Mouse (Mus musculus): ENCODE measurements around the gene Map7d1. TPM values are rescaled to one million over a fixed set of nuclear protein-coding genes. Genes with fewer than 3 reads are reported as not detected.
"Not testable (repeated sequence)": the region's sequence is repeated elsewhere in the genome, so short reads cannot be mapped to it uniquely, and the experiment has no call there.

The Map7d1 gene
- polyA plus RNA-seq, 1 experiment, result 283 TPM

DNA sequence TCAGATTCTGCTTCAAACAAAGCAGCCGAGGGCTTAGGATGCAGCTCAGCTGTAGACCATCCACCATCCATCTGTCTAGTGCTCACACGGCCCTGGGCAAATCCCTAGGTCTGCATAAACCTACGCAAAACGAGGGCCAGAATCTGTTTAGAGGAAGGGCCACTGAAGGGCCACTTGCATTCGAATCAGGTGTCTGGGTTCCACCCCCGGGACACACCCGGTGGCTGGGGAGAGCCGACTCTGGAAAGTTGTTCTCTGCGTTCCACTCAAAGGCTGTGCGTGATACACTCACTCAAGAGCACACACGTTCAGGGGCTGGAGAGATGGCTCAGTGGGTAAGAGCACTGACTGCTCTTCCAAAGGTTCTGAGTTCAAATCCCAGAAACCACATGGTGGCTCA is 33.5 kb downstream of the Map7d1 start:
- WGBS, result 79% methylated on average over 11 of the region's 11 CpGs
- no peak overlapping the region for H3K27ac ChIP-seq (ENCODE audit: insufficient read depth, low read length)
- H3K27me3 ChIP-seq (ENCODE audit: control insufficient read depth, insufficient read depth, low read length), result no peaks in the 10 kb centered on the region
- DNase-seq, result no peak
- H3K4me3 ChIP-seq (replicated peaks; ENCODE audit: insufficient read depth, low read depth, low read length), result no peak overlapping the region
- TF ChIP-seq POLR2A (IDR thresholded peaks at IDR 0.05; ENCODE audit: borderline replicate concordance, insufficient read depth, low read length), result no peak
- peaks cover 8% of the 10 kb centered on the region; the same call in 1 of the 2 replicates for H3K4me1 ChIP-seq (ENCODE audit: control insufficient read depth, insufficient read depth, low read length)

GRCm38 (mm10) chr4:126220045-126220444 is 36.1 kb downstream of the Map7d1 start:
- Histone ChIP-seq H3K27me3 (ENCODE audit: control insufficient read depth, insufficient read depth, low read length) (no peaks in the 10 kb centered on the region), H3K27ac (ENCODE audit: insufficient read depth, low read length) (no peak overlapping the region), H3K4me1 (ENCODE audit: control insufficient read depth, insufficient read depth, low read length) (no peaks in the 10 kb centered on the region), H3K4me3 (replicated peaks; ENCODE audit: insufficient read depth, low read depth, low read length) (no peak overlapping the region)
- 85% methylated on average over 10 of the region's 10 CpGs for WGBS
- DNase-seq, result no peak
- no peak for TF ChIP-seq CTCF (IDR thresholded peaks at IDR 0.05; ENCODE audit: borderline replicate concordance, insufficient read depth, low read depth, low read length)
- no peak for TF ChIP-seq POLR2A (IDR thresholded peaks at IDR 0.05; ENCODE audit: borderline replicate concordance, insufficient read depth, low read length)

GRCm38 (mm10) chr4:126219540-126219939 is 36.6 kb downstream of the Map7d1 start:
- H3K4me3 ChIP-seq (replicated peaks; ENCODE audit: insufficient read depth, low read depth, low read length); H3K27me3 ChIP-seq (ENCODE audit: control insufficient read depth, insufficient read depth, low read length); H3K27ac ChIP-seq (ENCODE audit: insufficient read depth, low read length); H3K4me1 ChIP-seq (ENCODE audit: control insufficient read depth, insufficient read depth, low read length); DNase-seq: not testable (repeated sequence)
- 68% methylated on average over 3 of the region's 3 CpGs for WGBS

DNA sequence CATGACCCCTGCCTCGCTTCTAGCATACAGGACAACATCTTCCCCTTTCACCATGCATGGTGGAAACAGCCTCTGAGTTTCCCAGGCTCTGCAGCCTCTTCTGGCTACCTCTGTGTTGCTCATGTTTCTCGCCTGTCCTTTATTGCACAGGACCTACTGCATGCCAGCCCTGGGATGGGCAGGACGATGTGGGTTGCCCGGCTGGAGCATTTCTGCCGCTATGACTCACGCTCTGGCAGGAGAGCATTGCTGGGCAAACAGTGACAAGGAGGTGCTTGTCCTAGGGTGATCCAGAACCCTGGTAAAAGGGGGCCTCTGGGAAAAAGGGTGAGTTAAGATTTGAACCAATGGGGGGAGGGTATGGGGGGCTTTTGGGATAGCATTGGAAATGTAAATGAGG is 38.4 kb downstream of the Map7d1 start:
- no peak for DNase-seq
- no peaks in the 10 kb centered on the region for H3K4me1 ChIP-seq (ENCODE audit: control insufficient read depth, insufficient read depth, low read length)
- TF ChIP-seq CTCF (IDR thresholded peaks at IDR 0.05; ENCODE audit: borderline replicate concordance, insufficient read depth, low read depth, low read length), result no peak
- TF ChIP-seq POLR2A (IDR thresholded peaks at IDR 0.05; ENCODE audit: borderline replicate concordance, insufficient read depth, low read length), result no peak
- no peak overlapping the region for H3K4me3 ChIP-seq (replicated peaks; ENCODE audit: insufficient read depth, low read depth, low read length)
- 56% methylated on average over 6 of the region's 6 CpGs for WGBS
- H3K27me3 ChIP-seq (ENCODE audit: control insufficient read depth, insufficient read depth, low read length), result no peaks in the 10 kb centered on the region
- H3K27ac ChIP-seq (ENCODE audit: insufficient read depth, low read length), result no peak overlapping the region

GRCm38 (mm10) chr4:126207081-126207480 is 49.1 kb downstream of the Map7d1 start:
- Histone ChIP-seq H3K27me3 (ENCODE audit: control insufficient read depth, insufficient read depth, low read length) (no peaks in the 10 kb centered on the region), H3K4me3 (replicated peaks; ENCODE audit: insufficient read depth, low read depth, low read length) (no peak overlapping the region), H3K4me1 (ENCODE audit: control insufficient read depth, insufficient read depth, low read length) (no peaks in the 10 kb centered on the region), H3K27ac (ENCODE audit: insufficient read depth, low read length) (no peak overlapping the region)
- no peak for DNase-seq
- WGBS, result 82% methylated on average over 6 of the region's 6 CpGs
- TF ChIP-seq POLR2A (IDR thresholded peaks at IDR 0.05; ENCODE audit: borderline replicate concordance, insufficient read depth, low read length) (no peak), CTCF (IDR thresholded peaks at IDR 0.05; ENCODE audit: borderline replicate concordance, insufficient read depth, low read depth, low read length) (no peak)

GRCm38 (mm10) chr4:126205386-126205785 is 50.8 kb downstream of the Map7d1 start:
- no peak for DNase-seq
- no peak overlapping the region for H3K4me3 ChIP-seq (replicated peaks; ENCODE audit: insufficient read depth, low read depth, low read length)
- no peak for TF ChIP-seq CTCF (IDR thresholded peaks at IDR 0.05; ENCODE audit: borderline replicate concordance, insufficient read depth, low read depth, low read length)
- no peak for TF ChIP-seq POLR2A (IDR thresholded peaks at IDR 0.05; ENCODE audit: borderline replicate concordance, insufficient read depth, low read length)
- no peak overlapping the region for H3K27ac ChIP-seq (ENCODE audit: insufficient read depth, low read length)
- no peaks in the 10 kb centered on the region for H3K4me1 ChIP-seq (ENCODE audit: control insufficient read depth, insufficient read depth, low read length)
- 57% methylated on average over 1 of the region's 1 CpGs for WGBS
- no peaks in the 10 kb centered on the region for H3K27me3 ChIP-seq (ENCODE audit: control insufficient read depth, insufficient read depth, low read length)

GRCm38 (mm10) chr4:126204661-126205230 is 51.4 kb downstream of the Map7d1 start:
- no peak overlapping the region for H3K4me3 ChIP-seq (replicated peaks; ENCODE audit: insufficient read depth, low read depth, low read length)
- WGBS, result 89% methylated on average over 12 of the region's 12 CpGs
- no peak overlapping the region for H3K27ac ChIP-seq (ENCODE audit: insufficient read depth, low read length)
- TF ChIP-seq CTCF (IDR thresholded peaks at IDR 0.05; ENCODE audit: borderline replicate concordance, insufficient read depth, low read depth, low read length) (no peak), POLR2A (IDR thresholded peaks at IDR 0.05; ENCODE audit: borderline replicate concordance, insufficient read depth, low read length) (no peak)
- no peak for DNase-seq
- no peaks in the 10 kb centered on the region; the same call in 1 of the 2 replicates for H3K4me1 ChIP-seq (ENCODE audit: control insufficient read depth, insufficient read depth, low read length)
- H3K27me3 ChIP-seq (ENCODE audit: control insufficient read depth, insufficient read depth, low read length), result no peaks in the 10 kb centered on the region

GRCm38 (mm10) chr4:126204016-126204415 is 52.1 kb downstream of the Map7d1 start:
- 90% methylated on average over 8 of the region's 8 CpGs for WGBS
- Histone ChIP-seq H3K27me3 (ENCODE audit: control insufficient read depth, insufficient read depth, low read length) (no peaks in the 10 kb centered on the region), H3K27ac (ENCODE audit: insufficient read depth, low read length) (peak overlapping the region; percentile 39; the same call in 1 of the 2 replicates), H3K4me3 (replicated peaks; ENCODE audit: insufficient read depth, low read depth, low read length) (no peak overlapping the region), H3K4me1 (ENCODE audit: control insufficient read depth, insufficient read depth, low read length) (peaks cover 3% of the 10 kb centered on the region)
- no peak for DNase-seq
- TF ChIP-seq CTCF (IDR thresholded peaks at IDR 0.05; ENCODE audit: borderline replicate concordance, insufficient read depth, low read depth, low read length) (no peak), POLR2A (IDR thresholded peaks at IDR 0.05; ENCODE audit: borderline replicate concordance, insufficient read depth, low read length) (no peak)

Data from cerebellum, adult 2 months (tissue).